Mouse (Mus musculus): ENCODE measurements around the gene Epb41l4b.

Gene Epb41l4b

GRCm38 (mm10) chr4:57060319-57060831 lies 82.9 kb downstream of the Epb41l4b start:
- no peak for DNase-seq

GRCm38 (mm10) chr4:57058623-57059022 lies 84.6 kb downstream of the Epb41l4b start:
- no peak for DNase-seq

- no peak for DNase-seq
These were observed 85.6 kb downstream of the Epb41l4b start for GRCm38 (mm10) chr4:57057637-57058036.

- no peak for DNase-seq
These were observed 87.6 kb downstream of the Epb41l4b start for GRCm38 (mm10) chr4:57055635-57056034.

GRCm38 (mm10) chr4:57049281-57049921 lies 93.8 kb downstream of the Epb41l4b start:
- no peak for DNase-seq

GRCm38 (mm10) chr4:57048566-57048965 lies 94.7 kb downstream of the Epb41l4b start:
- DNase-seq: no peak

GRCm38 (mm10) chr4:57046160-57046571 lies 97.1 kb downstream of the Epb41l4b start:
- DNase-seq: no peak

- DNase-seq: no peak
These were observed 99.6 kb downstream of the Epb41l4b start for GRCm38 (mm10) chr4:57043621-57044020.

- no peak for DNase-seq
These were observed 101.6 kb downstream of the Epb41l4b start for GRCm38 (mm10) chr4:57041661-57042060.

GRCm38 (mm10) chr4:57041211-57041610 lies 102.0 kb downstream of the Epb41l4b start:
- DNase-seq: no peak

GRCm38 (mm10) chr4:57040481-57040880 lies 102.8 kb downstream of the Epb41l4b start:
- DNase-seq: no peak

GRCm38 (mm10) chr4:57039127-57040031 lies 103.9 kb downstream of the Epb41l4b start:
- DNase-seq: no peak

- DNase-seq: no peak
These were observed 105.7 kb downstream of the Epb41l4b start for GRCm38 (mm10) chr4:57037554-57037953.

- no peak for DNase-seq
These were observed 109.1 kb downstream of the Epb41l4b start for GRCm38 (mm10) chr4:57034169-57034568.

- no peak for DNase-seq
These were observed 111.8 kb downstream of the Epb41l4b start for GRCm38 (mm10) chr4:57031440-57031839.

GRCm38 (mm10) chr4:57027954-57028353 lies 115.3 kb downstream of the Epb41l4b start:
- DNase-seq: no peak

- no peak for DNase-seq
These were observed 119.7 kb downstream of the Epb41l4b start for GRCm38 (mm10) chr4:57023527-57023926.

- no peak for DNase-seq
These were observed 121.9 kb downstream of the Epb41l4b start for GRCm38 (mm10) chr4:57021288-57021687.

- peak; percentile 60 to 74 for DNase-seq
These were observed 126.0 kb downstream of the Epb41l4b start for GRCm38 (mm10) chr4:57017229-57017628.

- no peak for DNase-seq
These were observed 126.7 kb downstream of the Epb41l4b start for GRCm38 (mm10) chr4:57016366-57017171.

- DNase-seq: no peak
These were observed 128.2 kb downstream of the Epb41l4b start for GRCm38 (mm10) chr4:57015032-57015431.

GRCm38 (mm10) chr4:57011454-57012046 lies 131.7 kb downstream of the Epb41l4b start:
- DNase-seq: no peak

All from lung, adult 18-20 months (tissue).